Mouse (Mus musculus): ENCODE data around the gene Zfp748. TPM values are rescaled to one million over a fixed set of nuclear protein-coding genes. Genes with fewer than 3 reads are reported as not detected.

The Zfp748 gene
- polyA plus RNA-seq, 1 experiment from 2014 or later = 18.3 TPM

Other genes with a start within 250 kb of the Zfp748 start
- 0.50 and 0.85 TPM in 2 replicates for gene Zfp457, start 247.3 kb downstream of the Zfp748 start, polyA plus RNA-seq (2016; fragmentation: Nextera tagmentation; extraction: Ambion mirVana)
- 1.7 and 1.8 TPM in 2 replicates for gene Zfp595, start 221.3 kb downstream of the Zfp748 start, polyA plus RNA-seq (2016; fragmentation: Nextera tagmentation; extraction: Ambion mirVana)
- not detected in 2 replicates for gene Gm28044, start 193.3 kb downstream of the Zfp748 start, polyA plus RNA-seq (2016; fragmentation: Nextera tagmentation; extraction: Ambion mirVana)
- 0.72 and 0.98 TPM in 2 replicates for gene Zfp953, start 193.2 kb downstream of the Zfp748 start, polyA plus RNA-seq (2016; fragmentation: Nextera tagmentation; extraction: Ambion mirVana)
- gene Gm28041, start 178.1 kb downstream of the Zfp748 start, polyA plus RNA-seq (2016; fragmentation: Nextera tagmentation; extraction: Ambion mirVana) = not detected in 2 replicates
- 0.83 and 0.94 TPM in 2 replicates for gene Zfp456, start 178.0 kb downstream of the Zfp748 start, polyA plus RNA-seq (2016; fragmentation: Nextera tagmentation; extraction: Ambion mirVana)
- 4.6 and 4.9 TPM in 2 replicates for gene Zfp429, start 154.0 kb downstream of the Zfp748 start, polyA plus RNA-seq (2016; fragmentation: Nextera tagmentation; extraction: Ambion mirVana)
- gene Zfp459, start 132.4 kb downstream of the Zfp748 start, polyA plus RNA-seq (2016; fragmentation: Nextera tagmentation; extraction: Ambion mirVana) = 1.0 and 1.3 TPM in 2 replicates
- gene Zfp874a, start 102.2 kb downstream of the Zfp748 start, polyA plus RNA-seq (2016; fragmentation: Nextera tagmentation; extraction: Ambion mirVana) = 7.1 and 8.3 TPM in 2 replicates
- 2.1 and 2.2 TPM in 2 replicates for gene Zfp874b, start 69.6 kb downstream of the Zfp748 start, polyA plus RNA-seq (2016; fragmentation: Nextera tagmentation; extraction: Ambion mirVana)
- gene Zfp58, start 53.3 kb downstream of the Zfp748 start, polyA plus RNA-seq (2016; fragmentation: Nextera tagmentation; extraction: Ambion mirVana) = 17.8 and 18.0 TPM in 2 replicates
- gene Gm26965, start 27.7 kb downstream of the Zfp748 start, polyA plus RNA-seq (2016; fragmentation: Nextera tagmentation; extraction: Ambion mirVana) = not detected in 2 replicates
- 32.4 and 32.8 TPM in 2 replicates for gene Zfp87, start 27.7 kb downstream of the Zfp748 start, polyA plus RNA-seq (2016; fragmentation: Nextera tagmentation; extraction: Ambion mirVana)
- gene Zfp729b, start 55.9 kb upstream of the Zfp748 start, polyA plus RNA-seq (2016; fragmentation: Nextera tagmentation; extraction: Ambion mirVana) = 4.6 and 5.1 TPM in 2 replicates
- not detected in 2 replicates for gene Gm49345, start 83.9 kb upstream of the Zfp748 start, polyA plus RNA-seq (2016; fragmentation: Nextera tagmentation; extraction: Ambion mirVana)
- gene Zfp729a, start 84.0 kb upstream of the Zfp748 start, polyA plus RNA-seq (2016; fragmentation: Nextera tagmentation; extraction: Ambion mirVana) = 2.9 and 3.7 TPM in 2 replicates
- 14.2 and 16.5 TPM in 2 replicates for gene Zfp738, start 133.2 kb upstream of the Zfp748 start, polyA plus RNA-seq (2016; fragmentation: Nextera tagmentation; extraction: Ambion mirVana)
- gene Zfp65, start 175.3 kb upstream of the Zfp748 start, polyA plus RNA-seq (2016; fragmentation: Nextera tagmentation; extraction: Ambion mirVana) = 8.2 and 9.1 TPM in 2 replicates
- 5.4 and 5.5 TPM in 2 replicates for gene Zfp85, start 201.4 kb upstream of the Zfp748 start, polyA plus RNA-seq (2016; fragmentation: Nextera tagmentation; extraction: Ambion mirVana)
- gene Zfp493, start 225.9 kb upstream of the Zfp748 start, polyA plus RNA-seq (2016; fragmentation: Nextera tagmentation; extraction: Ambion mirVana) = 2.3 and 2.4 TPM in 2 replicates

Data from hindbrain, embryonic 12.5 days (tissue).